Mouse (Mus musculus) layer of hippocampus, postnatal 25 days (tissue): ENCODE data around the gene Numb. TPM values are rescaled to one million over a fixed set of nuclear protein-coding genes. Genes with fewer than 3 reads are reported as not detected.
A peak's percentile ranks its signal among the peaks of the same experiment; 100 is the strongest.
"Not testable (repeated sequence)": the region's sequence is repeated elsewhere in the genome, so short reads cannot be mapped to it uniquely, and the experiment has no call there.

Experiments
- DNase-seq, 2 experiments: peaks; one replicate each; pipeline ENCODE4 v3.0.0; 2022; ENCODE audit warnings: mixed read lengths in 2 of 2, low spot score in 1 of 2; ENCODE audit errors: extremely low spot score in 1 of 2
- total RNA-seq, 2 experiments: library from RNA; stranded (reverse); gene quantifications; 2 replicates each; pipeline ENCODE4 v1.2.3; 2021

Gene Numb
- total RNA-seq: 10 to 100 TPM; 29.7 to 36.8 TPM

DNA sequence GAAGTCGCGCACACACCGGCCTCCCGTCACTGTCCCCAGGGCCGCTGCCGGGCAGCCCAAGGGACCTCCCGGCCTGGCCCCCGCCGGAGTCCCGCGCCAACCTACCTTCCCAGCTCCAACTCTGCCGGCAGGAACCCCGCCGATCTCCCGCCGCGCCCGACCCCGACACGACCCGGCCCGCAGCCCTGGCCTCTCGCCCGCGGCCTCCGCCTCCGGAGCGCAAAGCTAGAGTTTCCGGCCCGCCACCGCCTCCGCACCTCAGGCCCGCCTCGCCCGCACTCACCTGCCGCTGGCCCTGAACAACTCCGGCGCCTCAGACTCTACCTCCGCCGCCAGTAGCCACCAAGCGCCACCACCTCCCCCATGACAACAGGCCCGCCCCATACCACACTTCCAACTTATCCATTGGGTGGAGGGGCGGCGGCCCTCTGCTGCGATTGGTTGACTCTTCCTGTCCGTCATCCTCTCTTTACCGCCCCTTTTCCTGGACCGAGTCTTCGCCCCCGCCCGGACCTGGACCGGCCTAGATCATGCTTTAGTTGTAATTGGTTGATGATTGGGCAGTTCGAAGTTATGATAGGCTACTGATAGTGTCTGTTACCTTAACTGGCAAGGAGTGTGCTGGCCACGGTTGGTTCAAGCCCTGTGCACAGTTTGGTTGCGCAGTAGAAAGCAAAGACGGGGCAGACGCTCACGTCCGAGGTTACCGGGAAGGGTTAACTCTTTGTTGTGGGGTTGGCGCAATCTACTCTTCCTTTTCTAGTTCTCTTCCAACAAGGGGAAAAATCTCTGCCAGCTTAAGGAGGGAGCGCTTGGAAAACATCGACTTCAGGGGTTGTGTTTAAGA is at the start of gene Numb:
TSS of gene Numb (minus strand) at position 400 of the 847 bp plus-strand sequence.
- peak; percentile 90 to 93 for DNase-seq

DNA sequence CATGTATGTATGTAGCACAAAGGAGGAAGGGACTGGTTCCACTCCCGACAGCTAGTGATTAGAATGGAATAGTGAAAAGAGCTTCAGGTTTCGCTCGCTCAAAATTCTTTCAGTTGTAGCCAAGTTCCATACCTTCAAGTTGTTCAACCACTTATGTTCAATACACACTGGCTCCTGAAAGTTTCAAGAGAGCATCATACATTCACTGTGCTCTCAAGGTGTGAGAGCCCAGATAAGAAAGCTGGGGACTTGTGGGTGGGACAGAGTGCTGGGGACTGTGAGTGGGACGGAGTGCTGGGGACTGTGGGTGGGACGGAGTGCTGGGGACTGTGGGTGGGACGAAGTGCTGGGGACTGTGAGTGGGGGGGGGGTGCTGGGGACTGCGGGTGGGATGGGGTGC is 43.5 kb upstream of the Numb start:
- no peak for DNase-seq

- DNase-seq: no peak
Measured at GRCm38 (mm10) chr12:83958278-83958677, 36.5 kb upstream of the Numb start.

- no peak for DNase-seq
Measured at GRCm38 (mm10) chr12:83951711-83952575, 30.2 kb upstream of the Numb start.

GRCm38 (mm10) chr12:83950840-83951701 is 29.3 kb upstream of the Numb start:
- DNase-seq: peak; percentile 43 to 57

DNA sequence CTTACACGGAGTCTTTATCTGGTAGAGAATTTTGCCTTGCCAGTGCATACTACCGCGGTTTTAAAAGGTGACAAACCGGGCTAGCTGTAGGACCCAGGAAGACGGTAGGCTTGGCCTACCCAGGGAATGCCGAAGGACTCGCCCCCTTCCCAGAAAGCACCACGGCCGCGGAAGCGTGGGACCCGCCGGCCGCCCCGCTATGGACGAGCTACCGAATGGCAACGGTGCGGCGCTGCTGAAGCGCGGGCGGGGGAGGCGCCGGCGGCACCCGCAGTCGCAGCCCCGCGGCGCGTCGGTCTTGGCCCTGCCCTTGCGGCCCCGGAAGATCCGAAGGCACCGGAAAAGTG is 28.7 kb upstream of the Numb start, which contains the start of gene Riox1:
TSS of gene Riox1 (plus strand) at position 116 of the 347 bp plus-strand sequence.
- peak; percentile 74 to 75 for DNase-seq

DNA sequence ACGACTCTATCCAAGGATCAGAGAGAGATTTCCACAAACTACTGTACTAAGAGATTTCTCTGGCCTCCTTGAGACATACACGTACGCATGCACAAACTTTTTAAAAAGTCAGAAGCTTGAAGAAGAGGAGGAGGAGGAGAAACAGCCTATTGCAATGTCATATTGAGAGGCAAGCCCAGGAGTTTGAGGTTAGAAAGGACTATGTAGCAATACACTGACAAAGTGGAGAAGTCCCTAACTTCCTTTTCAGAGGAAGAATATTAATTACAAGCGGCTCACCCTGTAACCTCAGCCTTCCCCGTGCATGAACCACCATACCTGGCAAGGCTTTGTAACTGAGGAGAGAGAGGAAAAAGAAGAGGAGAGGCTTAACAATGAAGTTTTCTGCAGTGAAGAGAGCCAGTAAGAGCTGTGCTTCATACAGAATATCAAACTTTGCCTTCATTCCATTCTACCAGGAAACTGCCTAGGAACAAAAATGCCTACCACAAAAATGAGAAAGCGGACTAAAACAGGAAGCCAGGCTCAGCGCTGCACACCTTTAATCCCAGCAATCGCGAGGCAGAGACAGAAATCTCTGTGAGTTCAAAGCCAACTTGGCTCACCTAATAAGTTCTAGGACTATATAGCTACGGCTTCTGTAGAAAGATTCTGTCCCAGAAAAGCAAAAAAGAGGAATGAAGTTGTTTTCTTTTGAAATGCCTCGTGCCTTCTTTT is 28.2 kb upstream of the Numb start:
- DNase-seq: no peak

- DNase-seq: no peak
Measured at GRCm38 (mm10) chr12:83949043-83949442, 27.3 kb upstream of the Numb start.

DNA sequence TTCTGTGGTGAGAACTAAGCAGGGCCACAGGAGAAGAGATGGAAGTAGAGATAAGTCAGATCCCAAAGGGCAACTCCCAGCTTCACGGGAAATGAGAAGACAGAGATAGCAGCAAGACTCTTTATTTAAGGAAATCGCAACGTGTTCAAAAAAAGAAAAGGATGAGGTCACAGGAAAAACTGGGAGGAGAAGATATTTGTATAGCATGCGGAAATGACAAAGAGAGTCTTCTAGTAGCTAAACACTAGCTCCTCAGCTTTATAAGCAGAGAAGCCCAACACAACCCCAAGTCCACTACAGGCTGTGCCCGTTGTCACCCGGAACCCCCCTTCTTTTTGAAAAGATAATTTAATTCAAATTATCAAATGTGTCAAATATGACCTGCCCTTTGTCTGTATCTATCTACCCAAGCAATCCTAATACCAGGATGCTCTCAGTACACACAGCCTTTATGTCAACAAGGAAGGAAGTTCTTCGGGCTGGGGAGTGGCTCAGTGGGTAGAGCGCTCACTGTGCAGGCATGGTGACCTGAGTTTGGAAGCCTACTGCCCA is 25.6 kb upstream of the Numb start:
- DNase-seq: no peak

DNA sequence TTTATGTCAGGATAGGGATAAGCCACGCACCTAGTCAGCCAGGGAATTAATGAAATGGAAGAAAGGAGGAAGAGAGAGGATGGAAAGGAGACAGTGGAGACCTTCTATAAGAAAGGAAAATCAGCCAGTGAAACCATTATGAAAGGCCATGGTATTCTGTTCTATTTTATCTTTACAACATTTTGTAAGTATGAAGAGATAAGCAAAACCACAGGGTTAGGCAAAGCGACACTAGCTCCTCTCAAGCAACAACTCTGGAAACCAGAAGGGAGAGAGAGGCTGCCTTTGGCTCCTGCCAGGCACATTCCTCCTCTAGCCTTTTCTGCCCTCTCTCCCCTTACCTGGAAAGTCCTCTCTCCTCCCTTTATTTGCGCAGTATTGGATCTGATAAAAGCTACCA is 20.2 kb upstream of the Numb start:
- no peak for DNase-seq

DNA sequence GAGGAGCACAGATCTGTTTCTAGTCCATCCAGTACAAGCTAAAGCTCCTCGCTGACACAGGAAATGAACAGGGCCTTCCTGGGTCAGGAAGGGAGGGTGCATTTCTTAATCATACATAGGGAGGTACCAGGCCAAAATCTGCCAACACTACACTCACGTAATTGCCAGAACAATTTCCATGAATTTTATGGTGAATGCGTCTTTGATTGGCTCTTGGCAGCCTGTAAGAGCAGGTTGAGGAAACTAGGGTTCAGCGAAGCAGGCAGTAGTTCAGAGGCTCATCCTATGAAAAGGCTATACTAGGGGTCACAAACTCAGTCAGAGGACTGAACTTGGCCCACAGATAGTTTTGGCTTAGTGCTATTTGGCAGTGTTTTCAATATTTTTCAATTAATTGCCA is 18.3 kb upstream of the Numb start:
- no peak for DNase-seq

DNA sequence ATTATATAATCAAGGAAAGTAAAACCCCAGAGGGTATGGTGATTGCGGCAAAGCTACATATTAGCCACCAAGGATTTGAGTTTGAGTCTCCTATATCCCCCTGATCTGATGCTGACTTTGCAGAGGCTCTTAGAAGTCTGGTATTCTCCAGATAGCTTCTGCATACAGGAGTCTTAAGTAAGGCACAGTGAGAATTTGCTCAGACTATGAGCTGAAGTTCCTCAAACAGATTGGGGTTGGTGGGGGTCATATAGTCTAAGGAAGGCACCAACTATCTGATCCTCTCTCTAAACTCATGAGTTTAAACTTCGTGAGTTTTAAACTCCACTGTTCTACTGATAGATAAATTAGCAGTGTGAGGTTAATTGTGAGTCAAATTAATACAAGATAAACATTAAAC is 17.6 kb upstream of the Numb start:
- no peak for DNase-seq

DNA sequence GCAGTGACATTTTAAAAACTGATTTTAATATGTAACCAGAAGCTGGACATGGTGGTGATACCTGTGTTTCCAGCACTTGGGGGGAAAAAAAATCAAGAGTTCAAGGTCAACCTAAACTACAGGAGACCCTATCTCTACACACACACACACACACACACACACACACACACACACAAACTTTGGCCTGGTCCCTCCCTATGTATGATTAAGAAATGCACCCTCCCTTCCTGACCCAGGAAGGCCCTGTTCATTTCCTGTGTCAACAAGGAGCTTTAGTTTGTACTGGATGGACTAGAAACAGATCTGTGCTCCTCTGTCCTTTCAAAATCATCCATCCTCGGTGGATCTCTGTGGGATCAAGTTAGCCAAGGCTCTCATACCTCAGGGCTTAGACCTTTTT is 16.9 kb upstream of the Numb start:
- DNase-seq: not testable (repeated sequence)

DNA sequence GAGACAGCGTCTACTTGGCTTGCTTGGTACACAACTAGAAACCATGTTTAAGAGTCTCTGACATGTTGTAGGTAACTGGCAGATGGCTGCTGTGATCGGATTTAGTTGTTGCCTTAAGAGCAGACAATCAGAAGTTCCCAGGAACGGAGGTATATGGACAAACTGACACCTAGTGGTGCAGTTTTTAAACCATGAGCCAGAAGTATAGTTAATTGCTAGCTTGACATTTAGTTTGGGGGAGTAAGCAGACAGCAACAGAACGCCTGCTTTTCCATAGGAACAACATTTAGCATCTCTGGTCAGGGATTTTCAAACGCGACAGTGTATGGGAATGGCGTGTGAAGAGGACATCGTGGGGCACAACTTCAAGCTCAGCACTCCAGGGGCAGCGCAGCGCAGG is 15.9 kb upstream of the Numb start:
- no peak for DNase-seq

GRCm38 (mm10) chr12:83929186-83929804 is 7.6 kb upstream of the Numb start:
- no peak for DNase-seq

GRCm38 (mm10) chr12:83927747-83928146 is 6.0 kb upstream of the Numb start:
- no peak for DNase-seq

GRCm38 (mm10) chr12:83926061-83926460 is 4.3 kb upstream of the Numb start:
- no peak for DNase-seq

DNA sequence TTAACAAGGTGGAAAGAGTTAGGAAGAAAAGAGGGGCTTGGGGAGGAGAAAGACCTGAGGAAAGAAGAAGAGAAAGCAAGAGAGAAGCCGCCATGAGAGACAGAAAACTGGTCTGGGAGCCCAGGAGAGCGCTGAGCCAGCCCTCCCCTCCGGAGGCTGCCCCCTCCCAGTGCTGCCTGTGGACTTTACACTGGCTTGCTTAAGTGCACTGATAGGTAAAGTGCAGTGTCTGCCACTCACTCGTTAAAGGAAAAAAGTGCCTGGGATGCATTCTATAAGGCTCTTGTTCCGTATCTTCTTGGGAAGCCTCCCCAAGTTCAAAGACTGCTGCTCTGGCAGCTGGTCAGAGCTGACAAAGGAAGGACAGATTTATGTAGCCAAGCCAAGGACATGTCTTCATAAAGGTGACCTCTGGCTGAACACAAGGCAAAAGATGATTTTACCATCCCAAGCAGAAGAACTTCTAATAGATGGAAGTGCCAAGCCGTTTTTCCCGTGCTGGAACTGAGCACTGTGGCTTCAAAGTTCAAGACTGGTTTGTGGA is 3.5 kb upstream of the Numb start:
- no peak for DNase-seq

DNA sequence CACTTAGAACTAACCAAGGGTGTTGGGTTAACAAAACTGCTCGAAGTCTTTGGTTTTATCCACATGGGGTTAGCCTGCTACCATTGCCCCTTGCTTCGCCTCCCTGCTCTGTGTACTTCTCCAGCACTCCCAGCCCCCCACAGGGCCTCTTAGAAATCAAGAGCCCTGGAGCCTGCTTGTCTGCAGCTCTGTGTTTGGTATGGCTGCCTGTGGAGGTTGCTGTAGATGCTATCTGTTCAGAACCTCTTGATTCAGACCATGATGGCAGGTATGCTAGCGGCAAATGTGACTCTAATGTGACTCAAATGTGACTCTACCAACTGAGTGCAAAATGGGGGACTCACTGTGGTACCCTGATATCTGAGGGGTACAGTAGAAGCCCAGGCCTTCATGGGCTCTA is 2.6 kb upstream of the Numb start:
- DNase-seq: no peak
